Mouse (Mus musculus): ENCODE measurements at regions not wholly inside any gene's neighbourhood (a gene's known extent, or its start where the extent isn't known, plus 50 kb on each side); places are given as distances from the start of the nearest gene placed in this dataset.

GRCm38 (mm10) chr14:26361206-26361605 is 103.4 kb downstream of the Duxbl3 start:
- Histone ChIP-seq H3K4me2 (ENCODE audit: low read length) (no peak overlapping the region), H3K36me3 (ENCODE audit: control insufficient read depth, insufficient read depth) (no peaks in the 10 kb centered on the region), H3K4me3 (replicated peaks; ENCODE audit: low read length) (no peak overlapping the region), H3K27ac (ENCODE audit: low read length) (no peak overlapping the region), H3K27me3 (replicated peaks; ENCODE audit: control insufficient read depth, insufficient read depth, low read length) (no peaks in the 10 kb centered on the region), H3K9me3 (ENCODE audit: control insufficient read depth, low read length) (no peaks in the 10 kb centered on the region), H3K4me1 (replicated peaks; ENCODE audit: control insufficient read depth, insufficient read depth, low read length) (0 out of 2 replicates have a peak, but pooled peaks cover 2% of the 10 kb centered on the region), H3K9ac (replicated peaks; ENCODE audit: low read depth, low read length) (no peak overlapping the region)
- no peak for ATAC-seq
- 89% methylated on average over 3 of the region's 3 CpGs for WGBS

Data from forebrain, embryonic 16.5 days (tissue).